Mouse (Mus musculus) heart, adult 8-10 months (tissue): ENCODE measurements around the gene Tstd1. TPM values are rescaled to one million over a fixed set of nuclear protein-coding genes. Genes with fewer than 3 reads are reported as not detected.
A peak's percentile ranks its signal among the peaks of the same experiment; 100 is the strongest.

Source experiments
- DNase-seq: peaks from one replicate; pipeline ENCODE4 v3.0.0; 2022; ENCODE audit warnings: low spot score
- total RNA-seq, 4 experiments: library from RNA; stranded (reverse); gene quantifications; 2 replicates each; pipeline ENCODE4 v1.2.4; 2022

The Tstd1 gene
- total RNA-seq, 4 experiments from 2014 or later, result 0.75 to 2.0 (median 1.3) TPM

GRCm38 (mm10) chr1:171419291-171419882 is 715 bp downstream of the Tstd1 start:
- no peak for DNase-seq

GRCm38 (mm10) chr1:171419905-171420304 is 1.2 kb downstream of the Tstd1 start:
- DNase-seq, result no peak

GRCm38 (mm10) chr1:171422504-171423095 is 3.9 kb downstream of the Tstd1 start:
- no peak for DNase-seq

GRCm38 (mm10) chr1:171424638-171425037 is 6.0 kb downstream of the Tstd1 start:
- DNase-seq, result no peak

GRCm38 (mm10) chr1:171425126-171425525 is 6.5 kb downstream of the Tstd1 start:
- no peak for DNase-seq

GRCm38 (mm10) chr1:171432158-171432557 is 13.5 kb downstream of the Tstd1 start:
- no peak for DNase-seq

- DNase-seq, result no peak
These were observed 16.7 kb downstream of the Tstd1 start for GRCm38 (mm10) chr1:171435288-171435814.

GRCm38 (mm10) chr1:171435974-171436373 is 17.3 kb downstream of the Tstd1 start:
- DNase-seq, result no peak

- peak; percentile 83 for DNase-seq
These were observed 18.8 kb downstream of the Tstd1 start, which contains the start of gene F11r for GRCm38 (mm10) chr1:171437264-171438013. F11r (plus strand) TSS chr1:171437535.

- DNase-seq, result peak; percentile 35
These were observed 19.5 kb downstream of the Tstd1 start for GRCm38 (mm10) chr1:171438014-171438670.

- DNase-seq, result peak; percentile 49
These were observed 20.4 kb downstream of the Tstd1 start for GRCm38 (mm10) chr1:171439072-171439471.

GRCm38 (mm10) chr1:171440025-171440725 is 21.5 kb downstream of the Tstd1 start:
- peak; percentile 80 for DNase-seq

GRCm38 (mm10) chr1:171441466-171442412 is 23.1 kb downstream of the Tstd1 start:
- DNase-seq, result no peak

- no peak for DNase-seq
These were observed 23.7 kb downstream of the Tstd1 start for GRCm38 (mm10) chr1:171442413-171442760.

- DNase-seq, result no peak
These were observed 26.4 kb downstream of the Tstd1 start for GRCm38 (mm10) chr1:171445050-171445449.

- DNase-seq, result no peak
These were observed 28.2 kb downstream of the Tstd1 start for GRCm38 (mm10) chr1:171446854-171447253.

- DNase-seq, result no peak
These were observed 29.0 kb downstream of the Tstd1 start for GRCm38 (mm10) chr1:171447692-171448091.

GRCm38 (mm10) chr1:171450062-171450461 is 31.4 kb downstream of the Tstd1 start:
- DNase-seq, result no peak

GRCm38 (mm10) chr1:171451001-171451400 is 32.3 kb downstream of the Tstd1 start:
- DNase-seq, result no peak

GRCm38 (mm10) chr1:171452522-171452921 is 33.9 kb downstream of the Tstd1 start:
- DNase-seq, result no peak
